Mouse (Mus musculus): ENCODE measurements around the gene Ccng2. TPM values are rescaled to one million over a fixed set of nuclear protein-coding genes. Genes with fewer than 3 reads are reported as not detected.

Ccng2 gene
- 124 and 129 TPM in 2 replicates for polyA plus RNA-seq (2016; fragmentation: Nextera tagmentation; extraction: Ambion mirVana)

DNA sequence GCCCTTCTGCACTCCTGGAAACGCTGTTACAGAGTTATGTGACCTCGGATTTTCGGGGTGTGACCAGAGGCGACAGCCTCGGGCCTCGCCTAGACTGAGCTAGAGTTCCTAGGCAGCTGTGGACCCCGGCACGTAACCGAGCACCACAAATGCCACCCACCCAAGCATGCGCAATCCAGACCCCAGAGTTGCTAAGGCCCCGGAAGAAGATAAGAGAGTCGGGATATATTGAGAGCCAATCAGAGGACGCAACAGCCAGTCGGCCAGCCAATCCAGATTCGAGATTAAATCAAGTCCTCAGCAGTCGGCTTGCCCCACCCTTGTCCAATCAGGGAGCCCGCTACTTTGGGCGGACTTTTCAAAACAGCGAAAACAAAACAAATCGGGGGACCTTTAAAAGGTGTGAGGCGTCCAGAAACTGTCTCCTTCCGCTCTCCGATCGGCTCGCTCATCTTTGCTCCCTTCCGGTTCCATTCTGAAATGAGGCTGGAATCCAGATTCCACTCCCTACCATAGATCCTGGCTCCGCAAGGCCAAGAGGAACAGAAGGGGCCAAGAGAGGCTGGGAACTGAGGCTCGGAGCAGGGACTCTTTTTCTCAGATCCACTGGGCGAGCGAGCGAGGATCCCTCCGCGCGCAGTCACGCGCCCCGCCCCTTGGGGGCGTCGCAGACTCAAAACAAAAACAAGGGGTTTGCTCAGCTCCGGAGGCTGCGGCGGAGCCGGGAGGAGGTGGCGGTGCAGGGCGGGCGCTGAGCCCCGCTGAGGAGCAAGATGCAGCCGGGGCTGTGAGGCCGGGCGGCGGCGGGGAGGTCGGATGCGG is at the start of gene Ccng2:
Ccng2 (plus strand) TSS at position 375 of the 822 bp plus-strand sequence.
- H3K36me3 ChIP-seq (replicated peaks) = peaks cover 20% of the 10 kb centered on the region
- peak within 1 kb of the TSS; percentile 92 for H3K9ac ChIP-seq
- H3K27ac ChIP-seq = peak within 1 kb of the TSS; percentile 97
- no peaks in the 10 kb centered on the region for H3K9me3 ChIP-seq
- no peaks in the 10 kb centered on the region for H3K27me3 ChIP-seq
- peaks cover 19% of the 10 kb centered on the region for H3K4me1 ChIP-seq
- peak; percentile 96 for ATAC-seq (ENCODE audit: low FRiP score)
- H3K4me2 ChIP-seq = peak within 1 kb of the TSS; percentile 56
- under 1% methylated on average over 54 of the region's 54 CpGs for whole genome bisulfite sequencing
- peak within 1 kb of the TSS; percentile 92 for H3K4me3 ChIP-seq (replicated peaks)

- no peak overlapping the region for H3K4me2 ChIP-seq
- no peak for ATAC-seq (ENCODE audit: low FRiP score)
- WGBS = 91% methylated on average over 3 of the region's 3 CpGs
These were observed 48.7 kb upstream of the Ccng2 start for GRCm38 (mm10) chr5:93218375-93218774.

DNA sequence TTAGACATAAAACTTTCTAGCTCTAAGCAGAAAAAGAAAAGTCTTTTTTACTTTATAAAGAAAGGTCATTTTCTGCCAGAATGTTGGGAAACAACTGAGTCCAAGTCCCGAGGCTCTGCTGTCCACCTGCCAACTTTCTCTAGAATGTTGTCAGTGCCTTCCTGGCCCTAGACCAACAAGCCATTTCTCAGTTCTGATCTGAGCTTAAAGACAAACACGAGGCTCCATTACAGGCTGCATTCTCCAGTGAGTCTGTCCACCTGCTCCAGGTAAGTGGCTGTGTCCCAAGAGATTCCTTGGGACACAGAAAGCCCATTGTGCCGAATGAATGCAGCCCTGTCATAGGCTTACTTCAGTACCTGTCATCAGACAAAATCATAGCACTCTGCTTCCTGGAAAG is 45.4 kb upstream of the Ccng2 start:
- Histone ChIP-seq H3K9ac (no peak overlapping the region), H3K9me3 (no peaks in the 10 kb centered on the region), H3K27ac (no peak overlapping the region), H3K4me1 (no peaks in the 10 kb centered on the region), H3K4me3 (replicated peaks) (no peak overlapping the region), H3K4me2 (no peak overlapping the region), H3K27me3 (no peaks in the 10 kb centered on the region), H3K36me3 (replicated peaks) (no peaks in the 10 kb centered on the region)
- WGBS = 79% methylated on average over 3 of the region's 3 CpGs
- no peak for ATAC-seq (ENCODE audit: low FRiP score)

More at GRCm38 (mm10) chr5:93218375-93218774, 48.7 kb upstream of the Ccng2 start:
- Histone ChIP-seq H3K27me3 (no peaks in the 10 kb centered on the region), H3K4me3 (replicated peaks) (no peak overlapping the region), H3K27ac (no peak overlapping the region), H3K36me3 (replicated peaks) (no peaks in the 10 kb centered on the region), H3K9ac (no peak overlapping the region), H3K9me3 (no peaks in the 10 kb centered on the region), H3K4me1 (no peaks in the 10 kb centered on the region)

DNA sequence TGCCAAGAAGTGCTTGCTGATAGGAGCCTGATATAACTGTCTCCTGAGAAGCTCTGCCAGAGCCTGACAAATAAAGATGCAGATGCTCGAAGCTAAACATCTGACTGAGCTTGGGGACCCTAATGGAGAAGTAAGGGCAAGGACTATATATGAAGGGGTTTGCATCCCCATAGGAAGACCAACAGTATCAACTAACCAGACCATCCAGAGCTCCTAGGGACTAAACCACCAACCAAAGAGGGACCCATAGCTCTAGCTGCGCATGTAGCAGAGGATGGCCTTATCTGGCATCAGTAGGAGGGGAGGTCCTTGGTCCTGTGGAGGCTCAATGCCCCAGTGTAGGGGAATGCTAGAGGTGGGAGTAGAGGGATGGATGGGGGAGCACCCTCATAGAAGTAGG is 42.5 kb upstream of the Ccng2 start:
- 86% methylated on average over 2 of the region's 2 CpGs for WGBS
- Histone ChIP-seq H3K4me2 (no peak overlapping the region), H3K36me3 (replicated peaks) (no peaks in the 10 kb centered on the region), H3K27me3 (no peaks in the 10 kb centered on the region), H3K27ac (no peak overlapping the region), H3K4me1 (no peaks in the 10 kb centered on the region), H3K4me3 (replicated peaks) (no peak overlapping the region), H3K9ac (no peak overlapping the region), H3K9me3 (no peaks in the 10 kb centered on the region)
- no peak for ATAC-seq (ENCODE audit: low FRiP score)

DNA sequence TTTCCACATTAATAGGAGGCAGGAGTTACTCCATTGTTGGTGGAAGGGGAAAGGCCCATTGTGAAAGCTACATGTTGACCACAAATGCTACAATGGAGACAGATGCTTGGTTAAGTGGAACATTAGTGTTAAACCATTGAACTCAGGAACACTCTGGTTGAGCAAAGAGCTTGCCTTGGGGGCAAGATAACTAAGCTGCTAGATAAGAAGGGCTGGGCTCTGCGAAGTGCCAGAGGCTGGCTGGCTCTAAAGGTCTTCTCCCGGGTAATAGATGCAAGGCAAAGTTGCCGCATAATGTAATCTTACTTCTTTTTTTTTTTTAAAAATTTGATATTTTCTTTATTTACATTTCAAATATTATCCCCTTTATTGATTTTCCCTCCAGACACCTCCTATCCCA is 39.9 kb upstream of the Ccng2 start:
- Histone ChIP-seq H3K36me3 (replicated peaks) (no peaks in the 10 kb centered on the region), H3K27me3 (no peaks in the 10 kb centered on the region), H3K4me1 (no peaks in the 10 kb centered on the region), H3K27ac (no peak overlapping the region), H3K9ac (no peak overlapping the region), H3K4me2 (no peak overlapping the region), H3K9me3 (no peaks in the 10 kb centered on the region), H3K4me3 (replicated peaks) (no peak overlapping the region)
- no peak for ATAC-seq (ENCODE audit: low FRiP score)
- WGBS = 95% methylated on average over 3 of the region's 3 CpGs

GRCm38 (mm10) chr5:93229527-93229926 is 37.5 kb upstream of the Ccng2 start:
- Histone ChIP-seq H3K4me3 (replicated peaks) (no peak overlapping the region), H3K4me2 (no peak overlapping the region), H3K9ac (no peak overlapping the region), H3K4me1 (no peaks in the 10 kb centered on the region), H3K9me3 (no peaks in the 10 kb centered on the region), H3K36me3 (replicated peaks) (no peaks in the 10 kb centered on the region), H3K27me3 (no peaks in the 10 kb centered on the region), H3K27ac (no peak overlapping the region)
- 87% methylated on average over 2 of the region's 2 CpGs for WGBS
- no peak for ATAC-seq (ENCODE audit: low FRiP score)

- Histone ChIP-seq H3K9ac (no peak overlapping the region), H3K36me3 (replicated peaks) (no peaks in the 10 kb centered on the region), H3K4me3 (replicated peaks) (no peak overlapping the region), H3K4me2 (no peak overlapping the region), H3K4me1 (no peaks in the 10 kb centered on the region), H3K27ac (no peak overlapping the region), H3K27me3 (no peaks in the 10 kb centered on the region), H3K9me3 (no peaks in the 10 kb centered on the region)
- no peak for ATAC-seq (ENCODE audit: low FRiP score)
- WGBS = 74% methylated on average over 3 of the region's 3 CpGs
These were observed 35.3 kb upstream of the Ccng2 start for GRCm38 (mm10) chr5:93231721-93232120.

DNA sequence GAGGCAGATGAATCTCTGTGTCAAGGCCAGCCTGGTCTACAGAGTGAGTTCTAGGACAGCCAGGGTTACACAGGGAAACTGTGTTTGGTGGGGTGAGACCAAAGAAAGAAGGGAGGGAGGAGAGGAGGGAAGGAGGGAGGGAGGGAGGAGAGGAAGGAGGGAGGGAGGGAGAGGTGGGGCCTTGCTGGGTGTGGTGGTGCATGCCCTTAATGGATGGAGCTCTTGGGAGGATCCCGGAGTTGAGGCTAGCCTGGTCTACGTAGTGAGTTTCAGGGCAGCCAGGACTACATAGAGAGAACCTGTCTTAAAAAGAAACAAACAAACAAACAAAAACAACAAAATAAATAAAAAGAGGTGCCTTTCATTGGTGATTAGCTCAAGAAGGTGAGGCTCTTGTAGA is 34.2 kb upstream of the Ccng2 start:
- Histone ChIP-seq H3K36me3 (replicated peaks) (no peaks in the 10 kb centered on the region), H3K4me1 (no peaks in the 10 kb centered on the region), H3K9ac (no peak overlapping the region), H3K4me2 (no peak overlapping the region), H3K27me3 (no peaks in the 10 kb centered on the region), H3K9me3 (no peaks in the 10 kb centered on the region), H3K4me3 (replicated peaks) (no peak overlapping the region), H3K27ac (no peak overlapping the region)
- ATAC-seq (ENCODE audit: low FRiP score) = no peak
- WGBS = 92% methylated on average over 2 of the region's 2 CpGs

DNA sequence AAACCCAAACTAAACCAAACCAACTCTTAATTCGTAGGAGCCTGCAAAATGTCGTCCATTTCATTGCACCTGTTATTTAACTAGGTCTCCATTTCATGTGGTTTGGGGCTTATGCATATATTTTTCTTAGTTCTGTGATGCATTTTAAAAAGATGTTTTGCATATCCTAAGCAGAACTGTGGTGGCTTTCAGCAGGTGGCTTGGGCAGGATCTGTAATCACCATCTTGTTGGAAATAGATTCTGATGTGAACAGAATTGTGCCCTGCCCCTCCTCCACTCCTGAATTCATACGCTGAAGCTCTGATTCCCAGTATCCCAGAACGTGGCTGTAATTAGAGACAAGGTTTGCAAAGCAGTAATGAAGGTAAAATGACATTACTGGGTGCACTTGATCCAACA is 32.9 kb upstream of the Ccng2 start:
- Histone ChIP-seq H3K27me3 (no peaks in the 10 kb centered on the region), H3K27ac (no peak overlapping the region), H3K4me1 (no peaks in the 10 kb centered on the region), H3K9ac (no peak overlapping the region), H3K9me3 (no peaks in the 10 kb centered on the region), H3K4me2 (no peak overlapping the region), H3K36me3 (replicated peaks) (no peaks in the 10 kb centered on the region), H3K4me3 (replicated peaks) (no peak overlapping the region)
- 57% methylated on average over 4 of the region's 4 CpGs for WGBS
- no peak for ATAC-seq (ENCODE audit: low FRiP score)

DNA sequence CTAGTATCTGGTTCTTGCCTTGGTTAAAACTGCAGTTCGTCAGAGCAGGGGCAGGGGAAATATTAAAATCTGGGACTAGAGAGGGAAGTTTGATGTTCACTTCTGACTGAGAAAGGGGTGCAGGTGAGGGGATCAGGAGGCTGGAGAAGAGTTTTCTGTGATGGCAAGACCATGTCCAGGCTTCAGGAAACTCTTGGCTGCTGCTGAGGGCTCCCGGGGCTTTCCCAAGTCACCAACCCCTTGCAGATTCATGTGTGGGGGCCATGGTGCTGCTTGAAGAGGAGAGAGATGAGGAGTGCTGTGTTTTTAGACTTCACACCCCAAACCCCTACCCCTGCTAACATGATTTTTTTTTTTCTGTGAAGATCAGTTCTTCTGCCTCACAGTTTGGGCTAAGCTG is 32.5 kb upstream of the Ccng2 start:
- no peaks in the 10 kb centered on the region for H3K27me3 ChIP-seq
- ATAC-seq (ENCODE audit: low FRiP score) = no peak
- no peak overlapping the region for H3K4me3 ChIP-seq (replicated peaks)
- no peaks in the 10 kb centered on the region for H3K36me3 ChIP-seq (replicated peaks)
- H3K4me1 ChIP-seq = no peaks in the 10 kb centered on the region
- 87% methylated on average over 2 of the region's 2 CpGs for WGBS
- H3K9me3 ChIP-seq = no peaks in the 10 kb centered on the region
- no peak overlapping the region for H3K9ac ChIP-seq
- H3K4me2 ChIP-seq = no peak overlapping the region
- no peak overlapping the region for H3K27ac ChIP-seq

DNA sequence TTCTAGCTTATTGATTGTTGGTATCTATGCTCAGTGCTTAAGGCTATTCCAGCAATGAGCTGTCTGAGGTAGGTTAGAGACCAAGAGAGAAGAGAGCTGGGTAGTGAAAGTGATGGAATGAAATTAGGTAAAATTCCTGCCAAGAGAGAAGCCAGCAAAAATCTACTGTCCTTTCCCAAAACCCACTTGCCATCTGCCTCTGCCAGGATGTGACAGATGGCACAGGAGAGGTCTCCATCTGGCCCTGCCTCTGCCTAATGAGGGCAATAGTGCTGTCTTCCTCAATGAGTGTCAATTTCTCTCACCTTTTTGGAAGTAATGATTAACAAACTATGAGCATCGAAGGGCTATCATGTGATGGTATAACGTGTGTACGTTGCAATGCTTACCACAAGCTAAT is 31.2 kb upstream of the Ccng2 start:
- no peak; the same call in 1 of the 2 replicates for ATAC-seq (ENCODE audit: low FRiP score)
- Histone ChIP-seq H3K27me3 (no peaks in the 10 kb centered on the region), H3K9ac (no peak overlapping the region), H3K27ac (no peak overlapping the region), H3K4me1 (no peaks in the 10 kb centered on the region), H3K9me3 (no peaks in the 10 kb centered on the region), H3K36me3 (replicated peaks) (no peaks in the 10 kb centered on the region), H3K4me3 (replicated peaks) (no peak overlapping the region), H3K4me2 (no peak overlapping the region)
- WGBS = 72% methylated on average over 3 of the region's 3 CpGs

GRCm38 (mm10) chr5:93236541-93236940 is 30.5 kb upstream of the Ccng2 start:
- Histone ChIP-seq H3K9me3 (no peaks in the 10 kb centered on the region), H3K4me1 (no peaks in the 10 kb centered on the region), H3K9ac (no peak overlapping the region), H3K4me2 (no peak overlapping the region), H3K4me3 (replicated peaks) (no peak overlapping the region), H3K27ac (no peak overlapping the region), H3K27me3 (no peaks in the 10 kb centered on the region), H3K36me3 (replicated peaks) (no peaks in the 10 kb centered on the region)
- whole genome bisulfite sequencing = 84% methylated on average over 4 of the region's 4 CpGs
- no peak for ATAC-seq (ENCODE audit: low FRiP score)

All from forebrain, embryonic 12.5 days (tissue).